ENCODE assay signal across 8 mouse cellular contexts in the genomic region with DNA sequence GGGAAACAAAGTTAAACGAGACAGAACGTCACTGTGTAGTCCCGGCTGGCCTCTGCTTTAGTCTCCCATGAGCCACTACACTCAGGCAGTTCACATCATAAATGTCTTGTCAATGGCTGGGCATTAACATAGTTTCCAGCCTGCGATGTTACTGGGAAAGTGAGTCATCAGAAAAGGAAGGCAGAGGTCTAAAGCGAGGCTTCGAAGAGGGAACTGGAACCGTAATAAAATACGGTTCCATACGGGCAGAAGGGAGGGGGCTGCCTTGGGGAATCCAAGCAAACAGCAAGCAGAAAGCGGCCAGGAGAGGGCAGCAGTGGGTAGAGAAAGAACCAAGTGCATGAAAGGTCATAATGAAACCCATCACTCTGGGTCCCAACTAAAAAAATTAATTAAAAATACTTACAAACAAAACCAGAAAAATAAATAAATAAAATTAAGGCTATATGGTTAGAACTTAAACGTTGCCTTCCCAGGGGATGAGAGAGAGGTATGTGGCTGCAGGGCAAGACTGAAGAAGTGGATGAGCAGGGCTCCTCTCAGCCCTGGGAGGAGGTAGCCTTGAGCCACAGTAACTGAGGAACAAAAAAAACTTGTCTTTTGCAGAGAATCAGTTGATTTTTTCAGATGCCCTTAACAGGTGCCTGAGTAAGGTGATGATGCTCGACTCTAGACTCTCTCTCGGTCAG. TPM values are rescaled to one million over a fixed set of nuclear protein-coding genes. Genes with fewer than 3 reads are reported as not detected.
A peak's percentile ranks its signal among the peaks of the same experiment; 100 is the strongest.
DNase-seq lines count a peak whose midpoint lies in the region; ATAC-seq and TF ChIP-seq lines count a peak whose summit lies in the region.

No protein-coding gene starts in this region.

- peak overlapping the region; percentile 15; the same call in 1 of the 2 replicates for H3K4me3 ChIP-seq in bone marrow macrophage, adult 2 months (ENCODE audit: insufficient read depth, low read length)
- H3K4me3 ChIP-seq in embryonic fibroblast, embryonic 13.5 days (ENCODE audit: insufficient read depth, low read length) = no peak overlapping the region
- no peak overlapping the region for H3K4me3 ChIP-seq in heart, embryonic 11.5 days (ENCODE audit: low read depth, low read length)
- H3K4me3 ChIP-seq in kidney, embryonic 15.5 days (replicated peaks) = 0 out of 2 replicates have a peak overlapping the region, but pooled peaks have one; percentile 16
- H3K4me3 ChIP-seq in liver, embryonic 11.5 days (ENCODE audit: low read depth, low read length) = no peak overlapping the region
- no peak overlapping the region for H3K4me3 ChIP-seq in stomach, embryonic 16.5 days (replicated peaks; ENCODE audit: low read length)

- H3K4me1 ChIP-seq in bone marrow macrophage, adult 2 months (ENCODE audit: control insufficient read depth, insufficient read depth, low read length) = peaks cover 3% of the 10 kb centered on the region; the same call in 1 of the 2 replicates
- H3K4me1 ChIP-seq in embryonic fibroblast, embryonic 13.5 days (ENCODE audit: control insufficient read depth, insufficient read depth, low read length) = no peaks in the 10 kb centered on the region; the same call in 1 of the 2 replicates
- no peaks in the 10 kb centered on the region for H3K4me1 ChIP-seq in heart, embryonic 11.5 days (ENCODE audit: control insufficient read depth, insufficient read depth, low read length)
- H3K4me1 ChIP-seq in kidney, embryonic 15.5 days = no peaks in the 10 kb centered on the region
- H3K4me1 ChIP-seq in liver, embryonic 11.5 days (replicated peaks; ENCODE audit: control insufficient read depth, insufficient read depth, low read length) = peaks cover 8% of the 10 kb centered on the region
- no peaks in the 10 kb centered on the region for H3K4me1 ChIP-seq in stomach, embryonic 16.5 days (ENCODE audit: control insufficient read depth, insufficient read depth, low read length)

- DNase-seq in B cell, adult 2 months = peak; percentile 84 to 87
- peak; percentile 69 for DNase-seq in liver, embryonic 11.5 days (ENCODE audit: low spot score)
- peak; percentile 81 for DNase-seq in naive thymus-derived CD4-positive, alpha-beta T cell, adult 2 months (ENCODE audit: low read depth)

- peak; percentile 46; the same call in 1 of the 2 replicates for TF ChIP-seq CTCF in bone marrow macrophage, adult 2 months (IDR thresholded peaks at IDR 0.05; ENCODE audit: low read depth, low read length)
- peak; percentile 51; the same call in 1 of the 2 replicates for TF ChIP-seq CTCF in embryonic fibroblast, embryonic 13.5 days (IDR thresholded peaks at IDR 0.05; ENCODE audit: borderline replicate concordance, insufficient read depth, low read length)

- peak overlapping the region; percentile 51 for H3K4me2 ChIP-seq in heart, embryonic 11.5 days
- peak overlapping the region; percentile 44 for H3K4me2 ChIP-seq in kidney, embryonic 15.5 days
- peak overlapping the region; percentile 18; the same call in 1 of the 2 replicates for H3K4me2 ChIP-seq in liver, embryonic 11.5 days
- peak overlapping the region; percentile 26; the same call in 1 of the 2 replicates for H3K4me2 ChIP-seq in stomach, embryonic 16.5 days (ENCODE audit: low read depth, low read length)

- H3K9me3 ChIP-seq in heart, embryonic 11.5 days (replicated peaks; ENCODE audit: control insufficient read depth, low read length) = no peaks in the 10 kb centered on the region
- no peaks in the 10 kb centered on the region for H3K9me3 ChIP-seq in kidney, embryonic 15.5 days (replicated peaks)
- H3K9me3 ChIP-seq in liver, embryonic 11.5 days (ENCODE audit: control insufficient read depth, low read length) = no peaks in the 10 kb centered on the region
- no peaks in the 10 kb centered on the region for H3K9me3 ChIP-seq in stomach, embryonic 16.5 days (replicated peaks; ENCODE audit: control insufficient read depth, low read length)

- no peaks in the 10 kb centered on the region for H3K36me3 ChIP-seq in heart, embryonic 11.5 days (ENCODE audit: control insufficient read depth, insufficient read depth, low read length)
- H3K36me3 ChIP-seq in kidney, embryonic 15.5 days = no peaks in the 10 kb centered on the region
- peaks cover 3% of the 10 kb centered on the region; the same call in 1 of the 2 replicates for H3K36me3 ChIP-seq in liver, embryonic 11.5 days (ENCODE audit: control insufficient read depth, insufficient read depth, low read length)
- H3K36me3 ChIP-seq in stomach, embryonic 16.5 days (ENCODE audit: control insufficient read depth, insufficient read depth, low read length) = peaks cover 3% of the 10 kb centered on the region

- WGBS in heart, embryonic 11.5 days (ENCODE audit: insufficient replicate concordance) = 36% methylated on average over 13 of the region's 13 CpGs
- WGBS in kidney, embryonic 15.5 days = 27% methylated on average over 13 of the region's 13 CpGs
- 33% methylated on average over 13 of the region's 13 CpGs for WGBS in liver, embryonic 11.5 days
- WGBS in stomach, embryonic 16.5 days = 34% methylated on average over 13 of the region's 13 CpGs

- no peak overlapping the region for H3K9ac ChIP-seq in heart, embryonic 11.5 days (ENCODE audit: low read depth, low read length)
- no peak overlapping the region for H3K9ac ChIP-seq in kidney, embryonic 15.5 days
- H3K9ac ChIP-seq in liver, embryonic 11.5 days (ENCODE audit: low read depth, low read length) = no peak overlapping the region
- no peak overlapping the region for H3K9ac ChIP-seq in stomach, embryonic 16.5 days (ENCODE audit: low read length)

- ATAC-seq in heart, embryonic 11.5 days (replicated peaks; ENCODE audit: insufficient number of reproducible peaks, low FRiP score, low TSS enrichment) = no peak
- peak; percentile 78 for ATAC-seq in kidney, embryonic 15.5 days (replicated peaks; ENCODE audit: low FRiP score)
- peak; percentile 79 for ATAC-seq in liver, embryonic 11.5 days (replicated peaks; ENCODE audit: low FRiP score)
- no peak for ATAC-seq in stomach, embryonic 16.5 days (ENCODE audit: insufficient read depth, low FRiP score)

- TF ChIP-seq POLR2A in bone marrow macrophage, adult 2 months (IDR thresholded peaks at IDR 0.05; ENCODE audit: borderline replicate concordance, low read depth, low read length) = no peak
- no peak for TF ChIP-seq POLR2A in embryonic fibroblast, embryonic 13.5 days (IDR thresholded peaks at IDR 0.05; ENCODE audit: low read depth, low read length)

- H3K27me3 ChIP-seq in heart, embryonic 11.5 days (ENCODE audit: control insufficient read depth, insufficient read depth, low read length) = no peaks in the 10 kb centered on the region
- H3K27me3 ChIP-seq in kidney, embryonic 15.5 days = no peaks in the 10 kb centered on the region
- H3K27me3 ChIP-seq in liver, embryonic 11.5 days (replicated peaks; ENCODE audit: control insufficient read depth, insufficient read depth, low read length) = no peaks in the 10 kb centered on the region
- H3K27me3 ChIP-seq in stomach, embryonic 16.5 days (ENCODE audit: control insufficient read depth, insufficient read depth, low read length) = no peaks in the 10 kb centered on the region

- H3K27ac ChIP-seq in bone marrow macrophage, adult 2 months (ENCODE audit: insufficient read depth, low read depth, low read length) = 0 out of 2 replicates have a peak overlapping the region, but pooled peaks have one; percentile 2
- H3K27ac ChIP-seq in embryonic fibroblast, embryonic 13.5 days (ENCODE audit: insufficient read depth, low read length) = no peak overlapping the region
- H3K27ac ChIP-seq in heart, embryonic 11.5 days (ENCODE audit: low read depth, low read length) = no peak overlapping the region
- H3K27ac ChIP-seq in kidney, embryonic 15.5 days = no peak overlapping the region
- H3K27ac ChIP-seq in liver, embryonic 11.5 days (ENCODE audit: low read depth, low read length) = no peak overlapping the region
- H3K27ac ChIP-seq in stomach, embryonic 16.5 days (ENCODE audit: low read length) = no peak overlapping the region

RNA-seq across cellular contexts. Expression of a gene that starts 24.4 kb away (rescaled TPM):
- 60.9 and 66.4 TPM in 2 replicates for polyA plus RNA-seq in bone marrow macrophage, adult 2 months (2012; ENCODE audit: insufficient read depth, insufficient read length, missing spikeins)
- 56.6 and 61.0 TPM in 2 replicates for polyA plus RNA-seq in embryonic fibroblast, embryonic 13.5 days (2011; ENCODE audit: insufficient read length, low read depth, missing spikeins)
- 41.1 and 47.9 TPM in 2 replicates for polyA plus RNA-seq in heart, embryonic 11.5 days (2014; fragmentation: Nextera tagmentation; extraction: Ambion mirVana)
- 45.5 and 48.3 TPM in 2 replicates for polyA plus RNA-seq in kidney, embryonic 15.5 days (2015; fragmentation: Nextera tagmentation; extraction: Ambion mirVana)
- polyA plus RNA-seq in liver, embryonic 11.5 days (2014; fragmentation: Nextera tagmentation; extraction: Ambion mirVana) = 42.2 and 44.6 TPM in 2 replicates
- 36.1 and 44.5 TPM in 2 replicates for polyA plus RNA-seq in stomach, embryonic 16.5 days (2015; fragmentation: Nextera tagmentation; extraction: Ambion mirVana)

RNA-seq across cellular contexts. Expression of a gene that starts 33.1 kb away (rescaled TPM):
- polyA plus RNA-seq in bone marrow macrophage, adult 2 months (2012; ENCODE audit: insufficient read depth, insufficient read length, missing spikeins) = 4.6 and 5.8 TPM in 2 replicates
- polyA plus RNA-seq in embryonic fibroblast, embryonic 13.5 days (2011; ENCODE audit: insufficient read length, low read depth, missing spikeins) = 12.2 and 13.8 TPM in 2 replicates
- polyA plus RNA-seq in heart, embryonic 11.5 days (2014; fragmentation: Nextera tagmentation; extraction: Ambion mirVana) = 4.4 and 5.4 TPM in 2 replicates
- 5.8 and 6.5 TPM in 2 replicates for polyA plus RNA-seq in kidney, embryonic 15.5 days (2015; fragmentation: Nextera tagmentation; extraction: Ambion mirVana)
- polyA plus RNA-seq in liver, embryonic 11.5 days (2014; fragmentation: Nextera tagmentation; extraction: Ambion mirVana) = 14.5 and 16.2 TPM in 2 replicates
- polyA plus RNA-seq in stomach, embryonic 16.5 days (2015; fragmentation: Nextera tagmentation; extraction: Ambion mirVana) = 6.0 and 6.4 TPM in 2 replicates

Comparison
In these comparisons a context has a peak if more than half of its experiments do, and no peak if none do; other contexts are left out.
1. H3K4me3 ChIP-seq: peak in bone marrow macrophage, adult 2 months (single experiment) and kidney, embryonic 15.5 days (single experiment); none in embryonic fibroblast, embryonic 13.5 days (single experiment), heart, embryonic 11.5 days (single experiment), liver, embryonic 11.5 days (single experiment) and stomach, embryonic 16.5 days (single experiment).
2. ATAC-seq: peak in kidney, embryonic 15.5 days (single experiment) and liver, embryonic 11.5 days (single experiment); none in heart, embryonic 11.5 days (single experiment) and stomach, embryonic 16.5 days (single experiment).
3. Peak in every context shown above with its lines, with median percentiles within 50 percentile points of each other: DNase-seq and H3K4me2 ChIP-seq.